Mouse (Mus musculus) stomach, postnatal 0 days (tissue): Measurements from ENCODE around the gene Podn. TPM values are rescaled to one million over a fixed set of nuclear protein-coding genes. Genes with fewer than 3 reads are reported as not detected.
"Not testable (repeated sequence)": the region's sequence is repeated elsewhere in the genome, so short reads cannot be mapped to it uniquely, and the experiment has no call there.

ENCODE experiments used
- ATAC-seq: fragments of 200-750 bp; cut with Nextera tagmentation; 2 replicates; pipeline ENCODE4 v1.8.0; 2017; ENCODE audit not compliant: low FRiP score, low TSS enrichment
- DNase-seq: peaks from one replicate; pipeline ENCODE4 v3.0.0-alpha.2; 2016; ENCODE audit warnings: low spot score
- H3K27ac ChIP-seq: fragments of 300-500 bp; sonication (generic); replicated peaks from 2 replicates; pipeline ENCODE4 v1.5.1; 2014; ENCODE audit warnings: mild to moderate bottlenecking, control low read depth
- H3K27me3 ChIP-seq: fragments of 300-500 bp; sonication (generic); 2 replicates; pipeline ENCODE4 v1.6.1; 2014; ENCODE audit warnings: low read length; ENCODE audit not compliant: control insufficient read depth, insufficient read depth
- H3K36me3 ChIP-seq: fragments of 300-500 bp; sonication (generic); 2 replicates; pipeline ENCODE4 v1.6.1; 2014; ENCODE audit warnings: low read length, mixed read lengths; ENCODE audit not compliant: control insufficient read depth, insufficient read depth
- H3K4me1 ChIP-seq: fragments of 300-500 bp; sonication (generic); replicated peaks from 2 replicates; pipeline ENCODE4 v1.6.1; 2014; ENCODE audit warnings: antibody characterized with exemption; ENCODE audit not compliant: control insufficient read depth, insufficient read depth
- H3K4me2 ChIP-seq: fragments of 300-500 bp; sonication (generic); replicated peaks from 2 replicates; pipeline ENCODE4 v1.6.1; 2014; ENCODE audit warnings: low read depth, mild to moderate bottlenecking, control low read depth, moderate library complexity
- H3K4me3 ChIP-seq: fragments of 300-500 bp; sonication (generic); 2 replicates; pipeline ENCODE4 v1.5.1; 2014; ENCODE audit warnings: low read depth, low read length, control low read depth
- H3K9ac ChIP-seq: fragments of 300-500 bp; sonication (generic); 2 replicates; pipeline ENCODE4 v1.6.1; 2014; ENCODE audit warnings: mild to moderate bottlenecking, low read length, control low read depth, mixed read lengths
- H3K9me3 ChIP-seq: fragments of 300-500 bp; sonication (generic); 2 replicates; pipeline ENCODE4 v1.6.1; 2016; ENCODE audit warnings: low read length; ENCODE audit not compliant: control insufficient read depth
- CTCF ChIP-seq: IDR thresholded peaks from 2 replicates; pipeline ENCODE4 v1.5.1; 2016; ENCODE audit warnings: antibody characterized with exemption, low read depth, mild to moderate bottlenecking, moderate library complexity
- EP300 ChIP-seq: optimal IDR thresholded peaks from 2 replicates; pipeline ENCODE3; 2016; ENCODE audit warnings: antibody characterized with exemption
- WGBS: fragments of 180-500 bp; shearing (Covaris S2); extraction: QIAGEN DNeasy Blood & Tissue Kit; methylation state at CpG from one replicate; pipeline ENCODE4 v1.1.7; 2014; 5-methylcytosine and 5-hydroxymethylcytosine counted together
- polyA plus RNA-seq: library from polyadenylated mRNA; unstranded; fragments of >200 nt; fragmentation: Nextera tagmentation; extraction: Ambion mirVana; gene quantifications from 2 replicates; pipeline ENCODE4 v1.2.1, GENCODE M21; 2015

Gene Podn
- polyA plus RNA-seq: 2.0 and 2.4 TPM in 2 replicates

- H3K36me3 ChIP-seq: no peaks in the 10 kb centered on the region; the same call in 1 of the 2 replicates
- H3K4me2 ChIP-seq: no peak within 1 kb of the TSS
- no peaks in the 10 kb centered on the region for H3K4me1 ChIP-seq
- no peaks in the 10 kb centered on the region for H3K27me3 ChIP-seq
- no peak for DNase-seq
- ATAC-seq: no peak
- no peak for TF ChIP-seq CTCF
- TF ChIP-seq EP300: no peak
- WGBS: 84% methylated on average over 4 of the region's 4 CpGs
- H3K27ac ChIP-seq: no peak within 1 kb of the TSS
- no peak within 1 kb of the TSS for H3K4me3 ChIP-seq
- no peaks in the 10 kb centered on the region for H3K9me3 ChIP-seq
- no peak within 1 kb of the TSS for H3K9ac ChIP-seq
These were observed at the start of gene Podn for GRCm38 (mm10) chr4:108096345-108096744. Gene Podn, minus strand, starts transcription at chr4:108096445.

DNA sequence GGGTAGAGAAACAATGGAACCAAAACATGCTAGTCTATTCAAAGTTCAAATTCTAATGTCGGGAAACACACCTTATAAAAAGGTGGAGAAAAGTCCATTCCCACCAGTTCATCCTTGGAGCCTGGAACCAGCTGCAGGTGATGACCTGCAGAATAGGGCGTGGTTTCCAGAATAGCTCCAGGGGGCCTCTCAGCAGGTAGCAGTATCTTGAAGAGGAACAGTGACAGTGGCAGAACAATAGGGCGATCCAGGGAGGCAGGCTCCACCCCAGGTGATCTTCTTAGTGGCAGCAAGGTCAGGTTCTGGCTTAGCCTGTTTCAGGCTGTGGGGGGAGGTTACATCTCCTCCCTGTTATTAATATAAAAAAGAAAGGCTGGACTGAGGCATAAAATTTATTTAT, 49.3 kb upstream of the Podn start:
- not testable (repeated sequence) for H3K27ac ChIP-seq, H3K4me3 ChIP-seq, ATAC-seq, DNase-seq, H3K27me3 ChIP-seq, H3K4me1 ChIP-seq, H3K36me3 ChIP-seq, H3K9me3 ChIP-seq, H3K9ac ChIP-seq, H3K4me2 ChIP-seq
- WGBS: 43% methylated on average over 3 of the region's 3 CpGs

DNA sequence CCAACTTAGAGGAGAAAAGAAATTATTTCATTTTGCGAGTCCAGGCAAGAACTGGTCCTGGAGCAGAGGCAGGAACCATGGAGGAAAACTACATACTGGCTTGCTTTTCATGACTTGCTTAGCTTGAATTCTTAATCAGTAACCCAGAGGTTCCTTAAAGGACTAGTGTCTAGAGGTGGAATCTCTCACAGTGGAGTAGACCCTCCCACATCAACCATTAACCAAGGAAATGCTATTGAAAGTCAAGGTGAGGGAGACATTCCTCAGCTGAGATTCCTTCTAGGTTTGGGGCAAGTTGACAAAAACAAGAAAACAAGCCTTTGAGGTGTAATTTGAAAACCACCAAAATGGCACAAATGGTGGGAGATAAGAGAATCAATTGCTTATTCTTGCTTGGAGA, 48.6 kb upstream of the Podn start, which contains the start of gene Scp2:
Gene Scp2, minus strand, starts transcription at position 119 of the 400 bp plus-strand sequence.
- no peak within 1 kb of the TSS for H3K9ac ChIP-seq
- no peak for TF ChIP-seq CTCF
- no peak for TF ChIP-seq EP300
- no peaks in the 10 kb centered on the region for H3K4me1 ChIP-seq
- H3K9me3 ChIP-seq: no peaks in the 10 kb centered on the region
- no peaks in the 10 kb centered on the region for H3K36me3 ChIP-seq
- no peak within 1 kb of the TSS for H3K4me2 ChIP-seq
- H3K27ac ChIP-seq: no peak within 1 kb of the TSS
- WGBS: 78% methylated on average over 1 of the region's 1 CpGs
- no peak for ATAC-seq
- H3K27me3 ChIP-seq: no peaks in the 10 kb centered on the region
- no peak for DNase-seq
- H3K4me3 ChIP-seq: no peak within 1 kb of the TSS

GRCm38 (mm10) chr4:108143778-108144177, 47.5 kb upstream of the Podn start:
- Histone ChIP-seq H3K4me2 (no peak overlapping the region), H3K9ac (no peak overlapping the region), H3K4me3 (no peak overlapping the region), H3K27ac (no peak overlapping the region), H3K4me1 (no peaks in the 10 kb centered on the region), H3K27me3 (no peaks in the 10 kb centered on the region), H3K36me3 (no peaks in the 10 kb centered on the region), H3K9me3 (no peaks in the 10 kb centered on the region)
- ATAC-seq: no peak
- TF ChIP-seq EP300: no peak
- TF ChIP-seq CTCF: no peak
- DNase-seq: no peak

GRCm38 (mm10) chr4:108143178-108143577, 46.9 kb upstream of the Podn start:
- H3K9ac ChIP-seq, DNase-seq, H3K4me1 ChIP-seq, H3K27me3 ChIP-seq, H3K27ac ChIP-seq, H3K36me3 ChIP-seq, ATAC-seq, H3K9me3 ChIP-seq, H3K4me3 ChIP-seq, H3K4me2 ChIP-seq: not testable (repeated sequence)
- peak; percentile 46 for TF ChIP-seq CTCF
- 74% methylated on average over 2 of the region's 2 CpGs for WGBS

DNA sequence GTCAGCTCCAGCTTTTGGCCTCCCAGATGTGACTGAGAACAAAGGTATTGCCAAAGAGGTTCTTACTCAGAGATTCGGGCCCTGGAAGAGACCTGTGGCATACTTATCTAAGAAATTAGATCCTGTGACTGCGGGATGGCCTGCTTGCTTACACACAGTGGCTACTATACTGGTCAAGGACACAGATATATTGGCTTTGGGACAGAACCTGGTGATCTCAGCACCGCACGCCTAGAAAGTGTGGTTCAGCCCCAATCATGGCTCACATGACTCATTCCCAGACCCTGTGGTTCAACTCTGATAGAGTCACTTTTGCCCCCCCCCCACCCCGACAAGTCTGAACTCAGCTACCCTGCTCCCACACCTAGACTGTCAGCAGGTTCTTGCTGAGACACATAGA, 40.7 kb upstream of the Podn start:
- H3K27ac ChIP-seq: no peak overlapping the region
- 87% methylated on average over 5 of the region's 5 CpGs for WGBS
- no peaks in the 10 kb centered on the region for H3K9me3 ChIP-seq
- H3K27me3 ChIP-seq: no peaks in the 10 kb centered on the region
- no peak overlapping the region for H3K9ac ChIP-seq
- TF ChIP-seq CTCF (no peak), EP300 (no peak)
- H3K4me1 ChIP-seq: no peaks in the 10 kb centered on the region
- no peak overlapping the region for H3K4me2 ChIP-seq
- ATAC-seq: no peak
- DNase-seq: no peak
- no peak overlapping the region for H3K4me3 ChIP-seq
- H3K36me3 ChIP-seq: no peaks in the 10 kb centered on the region
